Mouse (Mus musculus) olfactory bulb, adult 2 months (tissue): ENCODE measurements at regions not wholly inside any gene's neighbourhood (a gene's known extent, or its start where the extent isn't known, plus 50 kb on each side); places are given as distances from the start of the nearest gene placed in this dataset.

Experiments used
- H3K27ac ChIP-seq: fragments of 200-500 bp; 2 replicates; pipeline ENCODE4 v1.5.1; 2012; ENCODE audit warnings: low read depth, low read length; ENCODE audit not compliant: insufficient read depth
- H3K4me1 ChIP-seq: fragments of 200-500 bp; 2 replicates; pipeline ENCODE4 v1.6.1; 2012; ENCODE audit warnings: low read length; ENCODE audit not compliant: control insufficient read depth, insufficient read depth
- H3K4me3 ChIP-seq: fragments of 200-500 bp; 2 replicates; pipeline ENCODE4 v1.5.1; 2012; ENCODE audit warnings: mild to moderate bottlenecking, low read depth, low read length, moderate library complexity; ENCODE audit not compliant: insufficient read depth
- CTCF ChIP-seq: fragments of 200-500 bp; IDR thresholded peaks from 2 replicates; pipeline ENCODE4 v1.5.1; 2012; ENCODE audit warnings: low read depth, mild to moderate bottlenecking, low read length, moderate library complexity; ENCODE audit not compliant: insufficient read depth
- POLR2A ChIP-seq: fragments of 200-500 bp; IDR thresholded peaks from 2 replicates; pipeline ENCODE4 v1.6.1; 2012; ENCODE audit warnings: mild to moderate bottlenecking, low read depth, low read length, moderate library complexity; ENCODE audit not compliant: insufficient read depth
- WGBS: fragments of 180-500 bp; shearing (Covaris S2); methylation state at CpG from one replicate; pipeline ENCODE4 v1.1.7; 2018; 5-methylcytosine and 5-hydroxymethylcytosine counted together

GRCm38 (mm10) chr8:88417307-88418095, 55.5 kb upstream of the Brd7 start:
- TF ChIP-seq POLR2A (no peak), CTCF (no peak)
- WGBS = 34% methylated on average over 13 of the region's 13 CpGs
- H3K4me3 ChIP-seq = no peak overlapping the region
- no peak overlapping the region for H3K27ac ChIP-seq
- H3K4me1 ChIP-seq = peaks cover 8% of the 10 kb centered on the region

- H3K27ac ChIP-seq = no peak overlapping the region
- TF ChIP-seq POLR2A (no peak), CTCF (no peak)
- H3K4me3 ChIP-seq = no peak overlapping the region
- no peaks in the 10 kb centered on the region for H3K4me1 ChIP-seq
- WGBS = 89% methylated on average over 2 of the region's 2 CpGs
These were observed 61.3 kb upstream of the Brd7 start for GRCm38 (mm10) chr8:88423264-88423663.

- H3K27ac ChIP-seq = no peak overlapping the region
These were observed 66.6 kb upstream of the Brd7 start for GRCm38 (mm10) chr8:88428560-88428959.

GRCm38 (mm10) chr8:88431389-88431788, 69.4 kb upstream of the Brd7 start:
- no peak for TF ChIP-seq POLR2A
- no peak for TF ChIP-seq CTCF
- WGBS = 87% methylated on average over 6 of the region's 6 CpGs
- no peak overlapping the region for H3K4me3 ChIP-seq
- no peak overlapping the region for H3K27ac ChIP-seq
- no peaks in the 10 kb centered on the region for H3K4me1 ChIP-seq

More at GRCm38 (mm10) chr8:88428560-88428959, 66.6 kb upstream of the Brd7 start:
- TF ChIP-seq POLR2A (no peak), CTCF (no peak)
- 82% methylated on average over 5 of the region's 5 CpGs for WGBS
- Histone ChIP-seq H3K4me3 (no peak overlapping the region), H3K4me1 (no peaks in the 10 kb centered on the region)

GRCm38 (mm10) chr8:88435686-88436085, 73.7 kb upstream of the Brd7 start:
- Histone ChIP-seq H3K27ac (no peak overlapping the region), H3K4me3 (no peak overlapping the region), H3K4me1 (no peaks in the 10 kb centered on the region)
- WGBS = 88% methylated on average over 2 of the region's 2 CpGs
- TF ChIP-seq CTCF = no peak

GRCm38 (mm10) chr8:88440219-88440618, 78.2 kb upstream of the Brd7 start:
- no peak for TF ChIP-seq CTCF
- no peak for TF ChIP-seq POLR2A
- no peaks in the 10 kb centered on the region for H3K4me1 ChIP-seq
- H3K27ac ChIP-seq = no peak overlapping the region
- H3K4me3 ChIP-seq = no peak overlapping the region
- WGBS = 92% methylated on average over 15 of the region's 15 CpGs

GRCm38 (mm10) chr8:88443397-88443796, 77.8 kb upstream of the Nkd1 start:
- Histone ChIP-seq H3K27ac (no peak overlapping the region), H3K4me3 (no peak overlapping the region), H3K4me1 (0 out of 2 replicates have a peak, but pooled peaks cover 3% of the 10 kb centered on the region)
- TF ChIP-seq POLR2A (no peak), CTCF (no peak)
- WGBS = 79% methylated on average over 1 of the region's 1 CpGs

GRCm38 (mm10) chr8:88447406-88447805, 73.7 kb upstream of the Nkd1 start:
- TF ChIP-seq CTCF (no peak), POLR2A (no peak)
- H3K4me3 ChIP-seq = no peak overlapping the region
- WGBS = 47% methylated on average over 6 of the region's 6 CpGs
- no peak overlapping the region for H3K27ac ChIP-seq
- H3K4me1 ChIP-seq = peaks cover 15% of the 10 kb centered on the region

GRCm38 (mm10) chr8:88447844-88448535, 73.2 kb upstream of the Nkd1 start:
- Histone ChIP-seq H3K4me3 (no peak overlapping the region), H3K27ac (no peak overlapping the region)
- WGBS = 74% methylated on average over 9 of the region's 9 CpGs

GRCm38 (mm10) chr8:88449001-88449400, 72.2 kb upstream of the Nkd1 start:
- WGBS = 94% methylated on average over 9 of the region's 9 CpGs
- H3K4me1 ChIP-seq = peaks cover 15% of the 10 kb centered on the region
- H3K4me3 ChIP-seq = no peak overlapping the region
- no peak for TF ChIP-seq CTCF
- no peak for TF ChIP-seq POLR2A
- H3K27ac ChIP-seq = no peak overlapping the region

More at GRCm38 (mm10) chr8:88447844-88448535, 73.2 kb upstream of the Nkd1 start:
- H3K4me1 ChIP-seq = peaks cover 15% of the 10 kb centered on the region
- TF ChIP-seq POLR2A (no peak), CTCF (no peak)
